Mouse (Mus musculus) heart, adult 2 months (tissue): ENCODE measurements around the gene Ccdc148.

ENCODE experiments used
- CTCF ChIP-seq: fragments of 200-600 bp; IDR thresholded peaks from 2 replicates; pipeline ENCODE4 v1.8.1; 2022; ENCODE audit warnings: antibody characterized with exemption, mild to moderate bottlenecking, moderate library complexity
- EP300 ChIP-seq: fragments of 200-500 bp; IDR thresholded peaks from 2 replicates; pipeline ENCODE4 v1.6.1; 2011; ENCODE audit warnings: low read depth, low read length, control low read depth; ENCODE audit not compliant: insufficient read depth

- TF ChIP-seq CTCF (no peak), EP300 (no peak)
Observed at GRCm38 (mm10) chr2:59167830-59168229, 7.3 kb upstream of the Ccdc148 start.
